Mouse (Mus musculus) neutrophil, adult 83 days (primary cell): ENCODE data around the gene Cyp2c69. TPM values are rescaled to one million over a fixed set of nuclear protein-coding genes. Genes with fewer than 3 reads are reported as not detected.

Experiments
- total RNA-seq, 2 experiments: library from RNA; stranded (reverse); gene quantifications; one replicate each; pipeline ENCODE4 v1.2.4; 2023

Gene Cyp2c69
- total RNA-seq: not detected

DNA sequence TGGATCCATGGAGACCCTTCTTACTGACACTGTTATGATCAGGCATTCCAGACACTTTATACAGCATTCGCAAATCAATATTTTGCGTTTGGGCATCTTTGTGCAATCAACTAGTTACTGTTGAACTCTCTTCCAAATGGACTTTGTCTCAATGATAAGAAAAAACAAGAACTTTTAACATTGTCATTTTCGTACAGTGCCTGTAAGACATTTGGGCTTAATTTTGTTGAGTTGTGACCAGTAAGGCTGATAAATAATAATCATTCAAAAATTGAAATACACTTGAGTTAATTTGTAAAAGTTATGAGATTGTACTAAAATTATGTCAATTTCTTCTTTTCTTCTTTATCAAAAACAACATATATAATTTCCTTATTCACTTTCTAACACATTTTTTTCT, at the start of gene Cyp2c69:
Gene Cyp2c69 (minus strand): TSS at position 101 of the 400 bp plus-strand sequence.

DNA sequence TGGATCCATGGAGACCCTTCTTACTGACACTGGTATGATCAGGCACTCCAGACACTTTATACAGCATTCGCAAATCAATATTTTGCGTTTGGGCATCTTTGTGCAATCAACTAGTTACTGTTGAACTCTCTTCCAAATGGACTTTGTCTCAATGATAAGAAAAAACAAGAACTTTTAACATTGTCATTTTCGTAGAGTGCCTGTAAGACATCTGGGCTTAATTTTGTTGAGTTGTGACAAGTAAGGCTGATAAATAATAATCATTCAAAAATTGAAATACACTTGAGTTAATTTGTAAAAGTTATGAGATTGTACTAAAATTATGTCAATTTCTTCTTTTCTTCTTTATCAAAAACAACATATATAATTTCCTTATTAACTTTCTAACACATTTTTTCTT, 73.9 kb downstream of the Cyp2c69 start, which contains the start of gene Cyp2c40:
Gene Cyp2c40 (minus strand): TSS at position 101 of the 400 bp plus-strand sequence.

Other genes starting within 250 kb of the Cyp2c69 start
- gene Cyp2c67, start 237.7 kb downstream of the Cyp2c69 start, total RNA-seq: not detected
- gene Cyp2c68, start 145.7 kb downstream of the Cyp2c69 start, total RNA-seq: not detected
- gene Cyp2c40, start 74.0 kb downstream of the Cyp2c69 start, total RNA-seq: not detected
- gene Cyp2c37, start 105.6 kb upstream of the Cyp2c69 start, total RNA-seq: not detected
- not detected for gene Cyp2c54, start 187.0 kb upstream of the Cyp2c69 start, total RNA-seq
- gene Cyp2c50, start 202.9 kb upstream of the Cyp2c69 start, total RNA-seq: not detected